Mouse (Mus musculus) liver, embryonic 14.5 days (tissue): ENCODE measurements around the gene Vmac.

Source experiments
- CTCF ChIP-seq: IDR thresholded peaks from 2 replicates; pipeline ENCODE4 v1.5.1; 2016; ENCODE audit warnings: antibody characterized with exemption, low read depth, control low read depth
- EP300 ChIP-seq: IDR thresholded peaks from 2 replicates; pipeline ENCODE4 v1.6.1; 2016; ENCODE audit warnings: antibody characterized with exemption, low read depth

DNA sequence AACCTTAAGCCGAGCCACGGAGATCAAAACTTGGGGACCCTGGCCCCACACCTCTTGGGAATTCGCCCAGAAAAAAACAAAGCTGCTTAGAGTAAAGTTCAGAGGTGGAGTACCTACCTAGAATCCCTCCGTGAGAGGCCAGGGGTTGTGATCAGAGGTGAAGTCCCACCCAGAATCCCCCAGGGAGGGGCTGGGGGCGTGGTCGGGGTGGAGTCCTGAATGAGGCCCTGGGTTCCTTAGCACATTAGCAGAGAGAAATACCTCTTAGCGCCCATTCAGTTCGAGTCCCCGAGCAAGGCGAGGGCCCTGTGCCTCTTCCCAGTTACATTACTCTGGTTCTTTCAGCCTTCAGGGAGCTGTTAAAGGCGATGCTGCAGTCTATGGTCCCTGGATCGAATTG is 9.8 kb upstream of the Vmac start:
- no peak for TF ChIP-seq CTCF
- no peak for TF ChIP-seq EP300
